Comparison of ENCODE assay signal across 15 mouse cellular contexts in genomic region chr1:187990161-187990560, GRCm38 (mm10).
DNase-seq lines count a peak whose midpoint lies in the region; ATAC-seq and TF ChIP-seq lines count a peak whose summit lies in the region.
"Had no signal": no experiment of that assay in that cellular context is flagged by ENCODE, and none has a peak within 500 bp of the region (broad histone marks: within the 10 kb centered on the region; RNA-seq: fewer than 3 reads in every experiment).

No protein-coding gene starts in this region.

- H3K4me3 ChIP-seq in intestine, postnatal 0 days (ENCODE audit: low read depth, low read length) = no peak overlapping the region
- no peak overlapping the region for H3K4me3 ChIP-seq in intestine, embryonic 15.5 days (replicated peaks)
- no peak overlapping the region for H3K4me3 ChIP-seq in lung, embryonic 14.5 days (ENCODE audit: low read depth, low read length)
- H3K4me3 ChIP-seq in MEL (ENCODE audit: control insufficient read depth in 1 of 2, insufficient read depth in 1 of 2, low read depth in 2 of 2, low read length in 2 of 2) = no peak overlapping the region
- no peak overlapping the region for H3K4me3 ChIP-seq in embryonic facial prominence, embryonic 11.5 days (ENCODE audit: low read depth, low read length)
- H3K4me3 ChIP-seq: embryonic facial prominence, embryonic 13.5 days; heart, embryonic 12.5 days; hindbrain, embryonic 15.5 days; limb, embryonic 13.5 days had no signal

- no peak for TF ChIP-seq EP300 in MEL (IDR thresholded peaks at IDR 0.05; ENCODE audit: low read depth in 1 of 2, low read length in 2 of 2)

- H3K9me3 ChIP-seq in intestine, postnatal 0 days (ENCODE audit: control insufficient read depth) = no peaks in the 10 kb centered on the region
- H3K9me3 ChIP-seq in intestine, embryonic 15.5 days = no peaks in the 10 kb centered on the region
- no peaks in the 10 kb centered on the region for H3K9me3 ChIP-seq in lung, embryonic 14.5 days (ENCODE audit: low read depth, low read length)
- H3K9me3 ChIP-seq in MEL (replicated peaks; ENCODE audit: insufficient read depth, low read length) = no peaks in the 10 kb centered on the region
- no peaks in the 10 kb centered on the region for H3K9me3 ChIP-seq in embryonic facial prominence, embryonic 11.5 days (replicated peaks; ENCODE audit: control insufficient read depth, low read length)
- H3K9me3 ChIP-seq: embryonic facial prominence, embryonic 13.5 days; heart, embryonic 12.5 days; hindbrain, embryonic 15.5 days; limb, embryonic 13.5 days had no signal

- H3K4me2 ChIP-seq in intestine, postnatal 0 days (replicated peaks; ENCODE audit: low read depth) = no peak overlapping the region
- no peak overlapping the region for H3K4me2 ChIP-seq in intestine, embryonic 15.5 days (replicated peaks)
- H3K4me2 ChIP-seq in lung, embryonic 14.5 days = no peak overlapping the region
- no peak overlapping the region for H3K4me2 ChIP-seq in embryonic facial prominence, embryonic 11.5 days (ENCODE audit: low read depth, low read length)
- H3K4me2 ChIP-seq: embryonic facial prominence, embryonic 13.5 days; heart, embryonic 12.5 days; hindbrain, embryonic 15.5 days; limb, embryonic 13.5 days had no signal

- no peaks in the 10 kb centered on the region for H3K36me3 ChIP-seq in intestine, postnatal 0 days (ENCODE audit: control insufficient read depth, insufficient read depth)
- H3K36me3 ChIP-seq in intestine, embryonic 15.5 days = no peaks in the 10 kb centered on the region
- no peaks in the 10 kb centered on the region for H3K36me3 ChIP-seq in lung, embryonic 14.5 days (ENCODE audit: insufficient read depth)
- H3K36me3 ChIP-seq in MEL (ENCODE audit: control insufficient read depth in 1 of 2, insufficient read depth in 2 of 2, low read length in 2 of 2) = no peaks in the 10 kb centered on the region
- H3K36me3 ChIP-seq in embryonic facial prominence, embryonic 11.5 days (replicated peaks; ENCODE audit: control insufficient read depth, insufficient read depth, low read depth, low read length) = no peaks in the 10 kb centered on the region
- H3K36me3 ChIP-seq: embryonic facial prominence, embryonic 13.5 days; G1E; heart, embryonic 12.5 days; hindbrain, embryonic 15.5 days; limb, embryonic 13.5 days had no signal

- ATAC-seq in intestine, postnatal 0 days = no peak
- ATAC-seq in intestine, embryonic 15.5 days = no peak
- no peak for ATAC-seq in lung, embryonic 14.5 days (ENCODE audit: insufficient read depth)
- no peak for ATAC-seq in embryonic facial prominence, embryonic 11.5 days (replicated peaks; ENCODE audit: insufficient number of reproducible peaks, low FRiP score, low TSS enrichment, low read depth)

- no peak overlapping the region for H3K27ac ChIP-seq in intestine, postnatal 0 days (ENCODE audit: low read depth, low read length)
- no peak overlapping the region for H3K27ac ChIP-seq in intestine, embryonic 15.5 days
- no peak overlapping the region for H3K27ac ChIP-seq in lung, embryonic 14.5 days (ENCODE audit: low read depth)
- H3K27ac ChIP-seq in MEL (ENCODE audit: control insufficient read depth, low read depth, low read length) = no peak overlapping the region
- no peak overlapping the region for H3K27ac ChIP-seq in embryonic facial prominence, embryonic 11.5 days (replicated peaks; ENCODE audit: low read depth, low read length)
- H3K27ac ChIP-seq: embryonic facial prominence, embryonic 13.5 days; hindbrain, embryonic 15.5 days; limb, embryonic 13.5 days had no signal

- no peaks in the 10 kb centered on the region for H3K79me2 ChIP-seq in MEL (ENCODE audit: control insufficient read depth, insufficient read depth, low read length, poor library complexity)

- TF ChIP-seq CTCF in intestine, postnatal 0 days (IDR thresholded peaks at IDR 0.05; ENCODE audit: low read depth) = peak; percentile 57
- peak; percentile 49 for TF ChIP-seq CTCF in lung, embryonic 14.5 days (IDR thresholded peaks at IDR 0.05; ENCODE audit: low read depth)
- TF ChIP-seq CTCF in MEL (IDR thresholded peaks at IDR 0.05 in 2 of 3, conservative IDR thresholded peaks at IDR 0.05 in 1 of 3; ENCODE audit: control insufficient read depth in 1 of 3, insufficient read depth in 1 of 3, low read depth in 2 of 3, low read length in 3 of 3, poor library complexity in 1 of 3, severe bottlenecking in 1 of 3) = peak in 2 of 3 experiments; percentile 57 to 64; a peak in 4 of 6 replicates

- peak; percentile 62 for TF ChIP-seq RAD21 in MEL (IDR thresholded peaks at IDR 0.05; ENCODE audit: low read depth, low read length)

- H3K4me1 ChIP-seq in intestine, postnatal 0 days (replicated peaks; ENCODE audit: control insufficient read depth, insufficient read depth, low read length) = no peaks in the 10 kb centered on the region
- no peaks in the 10 kb centered on the region for H3K4me1 ChIP-seq in intestine, embryonic 15.5 days (replicated peaks)
- no peaks in the 10 kb centered on the region for H3K4me1 ChIP-seq in lung, embryonic 14.5 days (ENCODE audit: insufficient read depth)
- H3K4me1 ChIP-seq in MEL (ENCODE audit: control insufficient read depth in 1 of 2, insufficient read depth in 2 of 2, low read length in 2 of 2) = no peaks in the 10 kb centered on the region
- no peaks in the 10 kb centered on the region for H3K4me1 ChIP-seq in embryonic facial prominence, embryonic 11.5 days (ENCODE audit: control insufficient read depth, insufficient read depth, low read length)
- H3K4me1 ChIP-seq: embryonic facial prominence, embryonic 13.5 days; heart, embryonic 12.5 days; hindbrain, embryonic 15.5 days; limb, embryonic 13.5 days had no signal

- no peaks in the 10 kb centered on the region for H3K27me3 ChIP-seq in intestine, postnatal 0 days (replicated peaks; ENCODE audit: control insufficient read depth, insufficient read depth, low read length)
- no peaks in the 10 kb centered on the region for H3K27me3 ChIP-seq in intestine, embryonic 15.5 days (replicated peaks)
- H3K27me3 ChIP-seq in lung, embryonic 14.5 days (ENCODE audit: insufficient read depth, low read length) = no peaks in the 10 kb centered on the region
- no peaks in the 10 kb centered on the region; a peak in 1 of 4 replicates for H3K27me3 ChIP-seq in MEL (ENCODE audit: control insufficient read depth in 1 of 2, insufficient read depth in 2 of 2, low read length in 2 of 2)
- no peaks in the 10 kb centered on the region for H3K27me3 ChIP-seq in embryonic facial prominence, embryonic 11.5 days (ENCODE audit: control insufficient read depth, insufficient read depth, low read length)
- H3K27me3 ChIP-seq: heart, embryonic 12.5 days had no signal

- no peak overlapping the region for H3K9ac ChIP-seq in intestine, postnatal 0 days (ENCODE audit: low read depth, low read length)
- H3K9ac ChIP-seq in intestine, embryonic 15.5 days = no peak overlapping the region
- no peak overlapping the region for H3K9ac ChIP-seq in lung, embryonic 14.5 days
- no peak overlapping the region for H3K9ac ChIP-seq in MEL (ENCODE audit: control insufficient read depth, low read depth, low read length, poor library complexity, severe bottlenecking)
- no peak overlapping the region for H3K9ac ChIP-seq in embryonic facial prominence, embryonic 11.5 days (replicated peaks; ENCODE audit: low read length)
- H3K9ac ChIP-seq: embryonic facial prominence, embryonic 13.5 days; heart, embryonic 12.5 days; hindbrain, embryonic 15.5 days; limb, embryonic 13.5 days had no signal

- peak; percentile 43 for DNase-seq in lung, embryonic 14.5 days
- no peak for DNase-seq in lung, postnatal 4 days
- DNase-seq in MEL (ENCODE audit: low read depth, low spot score) = peak; percentile 30
- DNase-seq in embryonic facial prominence, embryonic 11.5 days (ENCODE audit: low spot score) = peak; percentile 25
- DNase-seq in T-cell, adult 2 months (ENCODE audit: low spot score) = no peak
- DNase-seq: adrenal gland, postnatal 25 days; cerebellum, adult 9-11 months; thymus, postnatal 25 days had no signal

- TF ChIP-seq POLR2A in MEL (IDR thresholded peaks at IDR 0.05; ENCODE audit: control insufficient read depth in 1 of 2, insufficient read depth in 1 of 2, low read depth in 1 of 2, low read length in 2 of 2, poor library complexity in 1 of 2) = no peak

TF ChIP-seq in MEL, 35 proteins besides CTCF, POLR2A, EP300 and RAD21:
- TF ChIP-seq NELFE (IDR thresholded peaks at IDR 0.05; ENCODE audit: low read depth, low read length) = no peak
- TF ChIP-seq GATA1 (IDR thresholded peaks at IDR 0.05; ENCODE audit: low read depth, low read length) = no peak
- TF ChIP-seq ZC3H11A (IDR thresholded peaks at IDR 0.05; ENCODE audit: low read depth, low read length) = peak; percentile 52
- TF ChIP-seq HCFC1 (IDR thresholded peaks at IDR 0.05; ENCODE audit: low read depth, low read length) = no peak
- TF ChIP-seq TAL1 (IDR thresholded peaks at IDR 0.05; ENCODE audit: low read length) = no peak
- no peak for TF ChIP-seq MEF2A (IDR thresholded peaks at IDR 0.05; ENCODE audit: extremely low read depth, insufficient replicate concordance, low read depth, low read length, poor library complexity, severe bottlenecking)
- peak; percentile 67 for TF ChIP-seq SMC3 (IDR thresholded peaks at IDR 0.05; ENCODE audit: low read depth, low read length)

Comparison
In these comparisons a context has a peak if more than half of its experiments do, and no peak if none do; other contexts are left out.
1. DNase-seq: peak in lung, embryonic 14.5 days (single experiment), MEL (single experiment) and embryonic facial prominence, embryonic 11.5 days (single experiment); none in lung, postnatal 4 days (0 of 2) and T-cell, adult 2 months (single experiment).
2. Peak in every context shown above with its lines, with median percentiles within 50 percentile points of each other: CTCF ChIP-seq.